Mouse (Mus musculus): ENCODE measurements around the gene Adora1. TPM values are rescaled to one million over a fixed set of nuclear protein-coding genes. Genes with fewer than 3 reads are reported as not detected.

The Adora1 gene
- polyA plus RNA-seq (2015; fragmentation: Nextera tagmentation; extraction: Ambion mirVana) = 0.18 and 0.40 TPM in 2 replicates

GRCm38 (mm10) chr1:134235391-134235921 is at the start of gene Adora1:
Gene Adora1, minus strand, starts transcription at chr1:134235431.

GRCm38 (mm10) chr1:134193126-134193525 is 42.1 kb downstream of the Adora1 start, which contains the start of gene Mybph:
Gene Mybph, plus strand, starts transcription at chr1:134193448.

GRCm38 (mm10) chr1:134182025-134182424 is 53.2 kb downstream of the Adora1 start, which contains the start of gene Chil1:
Gene Chil1, plus strand, starts transcription at chr1:134182176.

Other genes with a start within 250 kb of the Adora1 start
- 29.3 and 34.3 TPM in 2 replicates for gene Fmod, start 198.2 kb downstream of the Adora1 start, polyA plus RNA-seq (2015; fragmentation: Nextera tagmentation; extraction: Ambion mirVana)
- gene Btg2, start 156.3 kb downstream of the Adora1 start, polyA plus RNA-seq (2015; fragmentation: Nextera tagmentation; extraction: Ambion mirVana) = 38.3 and 43.0 TPM in 2 replicates
- gene Chit1, start 124.2 kb downstream of the Adora1 start, polyA plus RNA-seq (2015; fragmentation: Nextera tagmentation; extraction: Ambion mirVana) = 0.15 TPM in 1 of 2 replicates, not detected in the other
- 0.67 and 2.6 TPM in 2 replicates for gene Chil1, start 53.3 kb downstream of the Adora1 start, polyA plus RNA-seq (2015; fragmentation: Nextera tagmentation; extraction: Ambion mirVana)
- gene Mybph, start 42.0 kb downstream of the Adora1 start, polyA plus RNA-seq (2015; fragmentation: Nextera tagmentation; extraction: Ambion mirVana) = 0.07 and 0.08 TPM in 2 replicates
- gene Myog, start 54.6 kb upstream of the Adora1 start, polyA plus RNA-seq (2015; fragmentation: Nextera tagmentation; extraction: Ambion mirVana) = not detected in 2 replicates
- gene Ppfia4, start 97.5 kb upstream of the Adora1 start, polyA plus RNA-seq (2015; fragmentation: Nextera tagmentation; extraction: Ambion mirVana) = 2.4 and 2.6 TPM in 2 replicates
- gene Tmem183a, start 126.5 kb upstream of the Adora1 start, polyA plus RNA-seq (2015; fragmentation: Nextera tagmentation; extraction: Ambion mirVana) = 41.2 and 52.5 TPM in 2 replicates
- gene 4933406M09Rik, start 150.5 kb upstream of the Adora1 start, polyA plus RNA-seq (2015; fragmentation: Nextera tagmentation; extraction: Ambion mirVana) = not detected in 2 replicates
- gene Cyb5r1, start 170.1 kb upstream of the Adora1 start, polyA plus RNA-seq (2015; fragmentation: Nextera tagmentation; extraction: Ambion mirVana) = 24.3 and 24.4 TPM in 2 replicates
- gene Adipor1, start 179.9 kb upstream of the Adora1 start, polyA plus RNA-seq (2015; fragmentation: Nextera tagmentation; extraction: Ambion mirVana) = 99.2 and 102 TPM in 2 replicates
- 12.1 and 12.8 TPM in 2 replicates for gene Klhl12, start 220.1 kb upstream of the Adora1 start, polyA plus RNA-seq (2015; fragmentation: Nextera tagmentation; extraction: Ambion mirVana)

Data from urinary bladder, postnatal 0 days (tissue).